ENCODE assay signal across 14 mouse cellular contexts in the genomic region with DNA sequence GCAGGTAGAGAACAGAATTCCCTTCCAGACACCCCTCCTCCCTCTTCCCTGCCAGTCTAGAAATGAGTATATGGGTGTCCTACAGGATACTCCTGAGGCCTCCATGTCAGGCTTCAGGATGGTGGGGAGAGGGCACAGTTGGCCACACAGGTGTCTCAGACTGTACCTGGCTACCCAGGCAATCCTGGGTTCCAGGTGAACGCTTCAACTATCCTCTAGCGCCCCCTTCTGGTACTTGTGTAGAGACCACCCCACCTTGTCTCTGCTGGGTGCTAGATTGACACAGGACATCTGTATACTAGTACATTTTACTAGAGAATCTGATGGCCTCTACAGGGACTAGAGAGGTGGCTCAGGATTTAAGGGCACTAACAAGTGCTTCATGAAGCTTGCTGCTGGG. TPM values are rescaled to one million over a fixed set of nuclear protein-coding genes. Genes with fewer than 3 reads are reported as not detected.
DNase-seq lines count a peak whose midpoint lies in the region; ATAC-seq and TF ChIP-seq lines count a peak whose summit lies in the region.
"Had no signal": no experiment of that assay in that cellular context is flagged by ENCODE, and none has a peak within 500 bp of the region (broad histone marks: within the 10 kb centered on the region; RNA-seq: fewer than 3 reads in every experiment).

No protein-coding gene starts in this region.

- TF ChIP-seq CTCF in liver, embryonic 14.5 days (IDR thresholded peaks at IDR 0.05; ENCODE audit: low read depth): peak; percentile 58
- TF ChIP-seq CTCF in brain, embryonic 14.5 days (IDR thresholded peaks at IDR 0.05; ENCODE audit: borderline replicate concordance, extremely low read depth, insufficient read depth, insufficient read length): peak; percentile 25; the same call in 1 of the 2 replicates

- H3K9me3 ChIP-seq in liver, embryonic 14.5 days (ENCODE audit: control insufficient read depth, low read length): no peaks in the 10 kb centered on the region
- H3K9me3 ChIP-seq in liver, embryonic 12.5 days (replicated peaks): 0 out of 2 replicates have a peak, but pooled peaks cover 5% of the 10 kb centered on the region
- H3K9me3 ChIP-seq in forebrain, embryonic 13.5 days (replicated peaks): no peaks in the 10 kb centered on the region
- H3K9me3 ChIP-seq: embryonic facial prominence, embryonic 10.5 days; forebrain, embryonic 12.5 days; heart, embryonic 15.5 days; lung, embryonic 15.5 days had no signal

- no peaks in the 10 kb centered on the region for H3K36me3 ChIP-seq in liver, embryonic 14.5 days (replicated peaks; ENCODE audit: control insufficient read depth, insufficient read depth, low read depth)
- no peaks in the 10 kb centered on the region for H3K36me3 ChIP-seq in liver, embryonic 12.5 days
- H3K36me3 ChIP-seq in forebrain, embryonic 13.5 days (ENCODE audit: poor library complexity, severe bottlenecking): no peaks in the 10 kb centered on the region
- H3K36me3 ChIP-seq: embryonic facial prominence, embryonic 10.5 days; forebrain, embryonic 12.5 days; heart, embryonic 15.5 days; lung, embryonic 15.5 days had no signal

- no peak for TF ChIP-seq POLR2A in brain, embryonic 14.5 days (IDR thresholded peaks at IDR 0.05; ENCODE audit: borderline replicate concordance, extremely low read depth, insufficient read depth, insufficient read length, poor library complexity, severe bottlenecking)

- no peaks in the 10 kb centered on the region for H3K4me1 ChIP-seq in liver, embryonic 14.5 days (replicated peaks; ENCODE audit: control insufficient read depth in 2 of 2, insufficient read depth in 2 of 2, low read length in 1 of 2)
- H3K4me1 ChIP-seq in liver, embryonic 12.5 days: no peaks in the 10 kb centered on the region
- H3K4me1 ChIP-seq in forebrain, embryonic 13.5 days: no peaks in the 10 kb centered on the region
- H3K4me1 ChIP-seq: embryonic facial prominence, embryonic 10.5 days; forebrain, embryonic 12.5 days; heart, embryonic 15.5 days; lung, embryonic 15.5 days had no signal

- no peak overlapping the region for H3K9ac ChIP-seq in liver, embryonic 14.5 days (replicated peaks)
- H3K9ac ChIP-seq in liver, embryonic 12.5 days: no peak overlapping the region
- no peak overlapping the region for H3K9ac ChIP-seq in forebrain, embryonic 13.5 days
- H3K9ac ChIP-seq: forebrain, embryonic 12.5 days; heart, embryonic 15.5 days; lung, embryonic 15.5 days had no signal

- no peak for ATAC-seq in liver, embryonic 14.5 days (ENCODE audit: insufficient read depth)
- ATAC-seq in liver, embryonic 12.5 days: no peak
- no peak for ATAC-seq in forebrain, embryonic 13.5 days

- H3K4me3 ChIP-seq in liver, embryonic 14.5 days (ENCODE audit: insufficient read depth in 1 of 2, low read depth in 2 of 2, low read length in 2 of 2): no peak overlapping the region
- no peak overlapping the region for H3K4me3 ChIP-seq in liver, embryonic 12.5 days
- no peak overlapping the region for H3K4me3 ChIP-seq in forebrain, embryonic 13.5 days
- H3K4me3 ChIP-seq: embryonic facial prominence, embryonic 10.5 days; forebrain, embryonic 12.5 days; heart, embryonic 15.5 days; lung, embryonic 15.5 days had no signal

- no peak for TF ChIP-seq EP300 in liver, embryonic 14.5 days (IDR thresholded peaks at IDR 0.05; ENCODE audit: low read depth)

- H3K27ac ChIP-seq in liver, embryonic 14.5 days: no peak overlapping the region
- H3K27ac ChIP-seq in liver, embryonic 12.5 days: no peak overlapping the region
- H3K27ac ChIP-seq in forebrain, embryonic 13.5 days: no peak overlapping the region
- H3K27ac ChIP-seq: embryonic facial prominence, embryonic 10.5 days; forebrain, embryonic 12.5 days; heart, embryonic 15.5 days; lung, embryonic 15.5 days had no signal

- H3K27me3 ChIP-seq in liver, embryonic 14.5 days (ENCODE audit: control insufficient read depth, insufficient read depth, low read length): no peaks in the 10 kb centered on the region
- no peaks in the 10 kb centered on the region for H3K27me3 ChIP-seq in liver, embryonic 12.5 days (replicated peaks)
- peaks cover 3% of the 10 kb centered on the region; the same call in 1 of the 2 replicates for H3K27me3 ChIP-seq in forebrain, embryonic 13.5 days
- H3K27me3 ChIP-seq: forebrain, embryonic 12.5 days; lung, embryonic 15.5 days had no signal

- 4% methylated on average over 2 of the region's 2 CpGs for WGBS in liver, embryonic 14.5 days (ENCODE audit: insufficient replicate concordance)
- 3% methylated on average over 2 of the region's 2 CpGs for WGBS in liver, embryonic 12.5 days (ENCODE audit: insufficient replicate concordance)
- WGBS in forebrain, embryonic 13.5 days: 13% methylated on average over 2 of the region's 2 CpGs

- H3K4me2 ChIP-seq in liver, embryonic 14.5 days (ENCODE audit: low read depth): no peak overlapping the region
- no peak overlapping the region for H3K4me2 ChIP-seq in liver, embryonic 12.5 days
- H3K4me2 ChIP-seq in forebrain, embryonic 13.5 days: no peak overlapping the region
- H3K4me2 ChIP-seq: forebrain, embryonic 12.5 days; heart, embryonic 15.5 days; lung, embryonic 15.5 days had no signal

- no peak for DNase-seq in liver, embryonic 14.5 days (ENCODE audit: low read depth in 3 of 3, low spot score in 3 of 3)
- DNase-seq in A20 (ENCODE audit: low read depth, low spot score): peak; percentile 57
- DNase-seq in CD4-positive helper T cell, adult 2 months (ENCODE audit: low read depth, low spot score): peak; percentile 40
- no peak for DNase-seq in brain, embryonic 14.5 days (ENCODE audit: low read depth)
- DNase-seq in urinary bladder, postnatal 14 days (ENCODE audit: low spot score): no peak
- no peak for DNase-seq in neural tube, embryonic 10.5 days (ENCODE audit: extremely low spot score, low spot score)
- DNase-seq: gastrocnemius, postnatal 25 days; kidney, postnatal 4 days had no signal

RNA-seq across cellular contexts. Expression of a gene that starts 43.6 kb away (rescaled TPM):
- not detected in 2 replicates for polyA plus RNA-seq in liver, embryonic 14.5 days (2012; rRNA removed)
- not detected in 2 replicates for polyA plus RNA-seq in liver, embryonic 14.5 days (2014; fragmentation: Nextera tagmentation; extraction: Ambion mirVana)
- 0.57 TPM in 1 of 2 replicates, not detected in the other for polyA plus RNA-seq in liver, embryonic 12.5 days (2016; fragmentation: Nextera tagmentation; extraction: Ambion mirVana)
- polyA plus RNA-seq in brain, embryonic 14.5 days (2012; rRNA removed): 6.5 and 9.1 TPM in 2 replicates
- 2.0 and 4.2 TPM in 2 replicates for polyA plus RNA-seq in forebrain, embryonic 13.5 days (2015; fragmentation: Nextera tagmentation; extraction: Ambion mirVana)

Comparison
In these comparisons a context has a peak if more than half of its experiments do, and no peak if none do; other contexts are left out.
1. DNase-seq: peak in A20 (single experiment) and CD4-positive helper T cell, adult 2 months (single experiment); none in liver, embryonic 14.5 days (0 of 3), brain, embryonic 14.5 days (single experiment), urinary bladder, postnatal 14 days (single experiment) and neural tube, embryonic 10.5 days (single experiment).